Mouse (Mus musculus): ENCODE data around the gene Grm6. TPM values are rescaled to one million over a fixed set of nuclear protein-coding genes. Genes with fewer than 3 reads are reported as not detected.

Gene Grm6
- total and polyA plus RNA-seq, 3 experiments: 0.06 to 0.07 TPM; not detected in 1

DNA sequence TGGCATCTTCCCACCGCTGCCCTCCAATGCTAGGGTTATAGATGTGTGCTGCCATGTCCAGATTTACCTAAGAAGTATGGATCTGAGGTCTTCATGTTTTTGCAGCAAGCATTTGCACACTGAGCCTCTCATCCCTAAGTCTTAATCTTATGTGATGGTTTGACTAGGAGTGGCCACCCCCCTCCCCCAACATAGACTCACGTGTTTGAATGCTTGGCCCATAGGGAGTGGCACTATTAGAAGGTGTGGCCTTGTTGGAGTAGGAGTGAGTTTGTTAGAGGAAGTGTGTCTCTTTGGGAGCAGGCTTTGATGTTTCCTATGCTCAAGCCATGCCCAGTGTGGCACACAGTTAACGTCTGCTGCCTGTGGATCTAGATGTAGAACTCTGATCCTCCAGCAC, 28.2 kb downstream of the Grm6 start:
- H3K36me3 ChIP-seq (ENCODE audit: control insufficient read depth, insufficient read depth, low read length): no peaks in the 10 kb centered on the region
- H3K4me3 ChIP-seq: no peak overlapping the region
- H3K27me3 ChIP-seq (ENCODE audit: control insufficient read depth, insufficient read depth, low read length): no peaks in the 10 kb centered on the region
- no peak overlapping the region for H3K27ac ChIP-seq
- intact Hi-C loops (cut with DNase I): no loop called here
- no peak overlapping the region for H3K9ac ChIP-seq (ENCODE audit: low read depth, low read length)
- H3K79me2 ChIP-seq (replicated peaks; ENCODE audit: control insufficient read depth, insufficient read depth, low read length): no peaks in the 10 kb centered on the region
- 85% methylated on average over 3 of the region's 3 CpGs for WGBS
- DNase-seq: no peak
- no peak for TF ChIP-seq EP300 (IDR thresholded peaks at IDR 0.05; ENCODE audit: insufficient read depth, low read depth, low read length)
- no peak for TF ChIP-seq POLR2A (IDR thresholded peaks at IDR 0.05; ENCODE audit: insufficient read depth, low read depth, low read length)
- TF ChIP-seq CTCF (IDR thresholded peaks at IDR 0.05): no peak
- H3K4me1 ChIP-seq (ENCODE audit: control insufficient read depth, insufficient read depth, low read length): no peaks in the 10 kb centered on the region

DNA sequence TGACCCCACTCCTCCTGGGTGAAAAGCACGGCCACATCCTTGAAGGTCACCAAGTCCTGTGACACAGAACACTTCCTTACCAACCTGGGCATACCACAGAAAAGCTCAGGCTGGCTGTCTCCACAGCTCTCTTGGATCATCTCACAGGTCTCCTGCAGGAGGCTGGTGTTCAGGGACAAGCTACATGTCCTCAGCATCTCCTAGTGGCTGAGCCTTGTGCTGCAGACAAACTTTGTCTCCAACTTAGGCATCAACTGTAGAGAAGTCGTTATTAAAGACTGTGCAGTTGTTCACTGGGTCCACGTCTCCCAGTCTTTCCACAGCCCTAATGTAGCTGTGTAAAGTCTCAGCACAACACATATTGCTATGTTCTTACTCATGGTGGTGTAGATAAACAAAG, 33.3 kb downstream of the Grm6 start:
- no peaks in the 10 kb centered on the region for H3K79me2 ChIP-seq (replicated peaks; ENCODE audit: control insufficient read depth, insufficient read depth, low read length)

DNA sequence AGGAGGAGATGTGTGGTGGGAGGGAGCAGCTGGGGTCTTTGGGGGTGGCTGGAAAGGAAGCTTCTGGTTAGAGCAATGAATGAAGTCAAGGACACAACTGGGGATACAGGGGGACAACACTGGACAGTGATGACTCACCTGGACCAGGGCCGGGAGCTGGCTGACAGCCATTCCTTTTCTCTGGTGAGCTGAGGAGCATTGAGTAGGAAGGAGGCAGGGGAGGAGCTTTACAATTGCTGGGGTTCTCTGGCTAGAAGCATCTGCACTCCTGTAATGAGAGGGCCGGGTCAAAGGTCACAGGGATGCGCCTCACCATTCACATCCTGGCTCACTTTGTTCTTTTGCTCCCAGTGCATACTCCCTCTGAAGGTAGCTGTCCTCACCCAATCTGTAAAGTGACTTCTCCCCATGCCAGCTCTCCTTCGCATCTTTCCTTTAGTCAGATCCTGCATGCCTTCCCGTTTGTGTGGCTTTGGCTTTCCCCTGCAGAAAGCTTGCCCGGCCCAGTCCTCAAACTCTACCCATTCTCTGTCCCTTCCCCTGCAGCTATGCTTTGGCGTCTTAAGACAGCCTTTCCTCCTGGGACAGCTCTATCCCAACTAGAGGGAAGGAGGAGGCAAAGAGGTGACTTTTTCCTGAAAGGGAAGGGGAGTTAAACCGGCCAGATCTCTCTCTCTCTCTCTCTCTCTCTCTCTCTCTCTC, 35.9 kb downstream of the Grm6 start:
- WGBS: 58% methylated on average over 8 of the region's 8 CpGs
- no peak for DNase-seq
- TF ChIP-seq EP300 (IDR thresholded peaks at IDR 0.05; ENCODE audit: insufficient read depth, low read depth, low read length) (no peak), POLR2A (IDR thresholded peaks at IDR 0.05; ENCODE audit: insufficient read depth, low read depth, low read length) (no peak), CTCF (IDR thresholded peaks at IDR 0.05) (no peak)
- no peaks in the 10 kb centered on the region for H3K36me3 ChIP-seq (ENCODE audit: control insufficient read depth, insufficient read depth, low read length)
- H3K4me1 ChIP-seq (ENCODE audit: control insufficient read depth, insufficient read depth, low read length): no peaks in the 10 kb centered on the region
- H3K79me2 ChIP-seq (replicated peaks; ENCODE audit: control insufficient read depth, insufficient read depth, low read length): no peaks in the 10 kb centered on the region
- H3K27ac ChIP-seq: no peak overlapping the region
- H3K27me3 ChIP-seq (ENCODE audit: control insufficient read depth, insufficient read depth, low read length): no peaks in the 10 kb centered on the region
- intact Hi-C loops (cut with DNase I): loop anchor here (5.0 kb wide), 2 partner anchors 46 to 59 kb away; partner anchors contain the start of genes Zfp354b and Zfp354c
- no peak overlapping the region for H3K9ac ChIP-seq (ENCODE audit: low read depth, low read length)
- no peak overlapping the region; the same call in 1 of the 2 replicates for H3K4me3 ChIP-seq

More for the DNA sequence above, 33.3 kb downstream of the Grm6 start:
- Histone ChIP-seq H3K27ac (no peak overlapping the region), H3K9ac (ENCODE audit: low read depth, low read length) (no peak overlapping the region), H3K4me1 (ENCODE audit: control insufficient read depth, insufficient read depth, low read length) (no peaks in the 10 kb centered on the region), H3K4me3 (no peak overlapping the region), H3K27me3 (ENCODE audit: control insufficient read depth, insufficient read depth, low read length) (no peaks in the 10 kb centered on the region), H3K36me3 (ENCODE audit: control insufficient read depth, insufficient read depth, low read length) (no peaks in the 10 kb centered on the region)
- DNase-seq: no peak
- whole genome bisulfite sequencing: 68% methylated on average over 3 of the region's 3 CpGs
- no peak for TF ChIP-seq POLR2A (IDR thresholded peaks at IDR 0.05; ENCODE audit: insufficient read depth, low read depth, low read length)
- intact Hi-C loops (cut with DNase I): no loop called here

DNA sequence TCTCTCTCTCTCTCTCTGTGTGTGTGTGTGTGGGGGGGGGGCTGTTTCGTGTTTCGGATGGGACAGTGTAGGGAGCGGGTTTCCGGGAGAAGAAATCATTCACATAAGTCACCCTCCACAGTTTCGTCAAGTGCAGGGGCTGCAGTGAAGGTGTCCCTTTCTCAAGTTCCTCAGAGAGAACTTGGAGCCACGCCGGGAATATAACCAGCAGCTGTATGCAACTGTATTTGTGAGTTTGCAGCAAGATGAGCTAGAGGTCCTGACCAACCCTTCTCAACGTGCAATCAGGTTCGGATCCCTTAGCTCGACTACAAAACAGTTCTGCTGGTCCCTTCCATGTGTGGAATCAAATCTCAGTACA, 36.4 kb downstream of the Grm6 start:
- peak overlapping the region; percentile 17 for H3K27ac ChIP-seq
- H3K79me2 ChIP-seq (replicated peaks; ENCODE audit: control insufficient read depth, insufficient read depth, low read length): no peaks in the 10 kb centered on the region
- TF ChIP-seq EP300 (IDR thresholded peaks at IDR 0.05; ENCODE audit: insufficient read depth, low read depth, low read length) (no peak), POLR2A (IDR thresholded peaks at IDR 0.05; ENCODE audit: insufficient read depth, low read depth, low read length) (no peak), CTCF (IDR thresholded peaks at IDR 0.05) (no peak)
- DNase-seq: no peak
- H3K27me3 ChIP-seq (ENCODE audit: control insufficient read depth, insufficient read depth, low read length): no peaks in the 10 kb centered on the region
- intact Hi-C loops (cut with DNase I): loop anchor here (5.0 kb wide), 2 partner anchors 45 to 60 kb away; partner anchors contain the start of genes Zfp354b and Zfp354c
- WGBS: 22% methylated on average over 10 of the region's 10 CpGs
- H3K9ac ChIP-seq (ENCODE audit: low read depth, low read length): peak overlapping the region; percentile 9
- H3K4me3 ChIP-seq: peak overlapping the region; percentile 53
- no peaks in the 10 kb centered on the region for H3K4me1 ChIP-seq (ENCODE audit: control insufficient read depth, insufficient read depth, low read length)
- H3K36me3 ChIP-seq (ENCODE audit: control insufficient read depth, insufficient read depth, low read length): no peaks in the 10 kb centered on the region

DNA sequence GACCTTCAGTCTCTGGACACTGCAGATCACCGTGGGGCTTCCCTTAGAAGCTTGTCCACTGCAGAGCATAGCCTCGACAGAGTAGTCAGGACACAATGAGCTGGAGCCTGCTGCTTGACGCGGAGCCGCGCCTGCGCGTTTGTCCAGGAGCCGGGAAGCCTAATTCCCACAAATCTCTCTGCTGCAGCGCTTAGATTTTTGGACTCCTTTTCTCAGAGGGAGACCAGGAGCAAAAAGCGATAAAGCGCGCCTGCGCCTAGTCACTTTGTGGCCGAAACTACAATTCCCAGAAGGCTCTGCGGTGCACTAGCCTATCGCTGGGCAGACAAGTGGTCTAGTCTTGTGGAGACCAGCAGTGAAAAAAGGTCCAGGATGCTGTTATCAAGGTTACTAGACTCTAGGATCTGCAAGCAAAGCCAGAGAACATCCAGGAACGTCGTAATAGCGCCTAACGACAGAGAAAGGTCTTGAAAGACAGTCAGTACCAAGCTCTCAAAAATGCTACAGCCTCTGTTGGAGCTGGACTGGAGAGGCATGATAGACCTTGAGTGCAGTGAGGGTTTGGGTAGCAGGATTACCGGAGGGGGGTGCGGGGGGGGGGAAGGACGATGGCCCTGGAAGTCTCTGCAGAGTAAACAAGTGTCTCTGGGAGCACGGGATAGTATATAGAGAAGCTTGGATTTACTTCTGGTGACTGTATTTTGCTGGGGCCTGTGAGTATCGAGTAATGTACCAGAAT, 37.1 kb downstream of the Grm6 start, which contains the start of gene Zfp454:
Gene Zfp454, minus strand, starts transcription at position 262 of the 739 bp plus-strand sequence.
- H3K4me3 ChIP-seq: peak within 1 kb of the TSS; percentile 53
- peak within 1 kb of the TSS; percentile 17 for H3K27ac ChIP-seq
- H3K79me2 ChIP-seq (replicated peaks; ENCODE audit: control insufficient read depth, insufficient read depth, low read length): no peaks in the 10 kb centered on the region
- no peaks in the 10 kb centered on the region for H3K27me3 ChIP-seq (ENCODE audit: control insufficient read depth, insufficient read depth, low read length)
- H3K4me1 ChIP-seq (ENCODE audit: control insufficient read depth, insufficient read depth, low read length): no peaks in the 10 kb centered on the region
- peak; percentile 86 to 89 for DNase-seq
- H3K36me3 ChIP-seq (ENCODE audit: control insufficient read depth, insufficient read depth, low read length): no peaks in the 10 kb centered on the region
- TF ChIP-seq POLR2A (IDR thresholded peaks at IDR 0.05; ENCODE audit: insufficient read depth, low read depth, low read length) (0 out of 2 replicates have a peak, but pooled peaks have one; percentile 39), CTCF (IDR thresholded peaks at IDR 0.05) (no peak)
- H3K9ac ChIP-seq (ENCODE audit: low read depth, low read length): peak within 1 kb of the TSS; percentile 9
- intact Hi-C loops (cut with DNase I): loop anchor here (5.0 kb wide), 2 partner anchors 45 to 60 kb away; partner anchors contain the start of genes Zfp354b and Zfp354c
- WGBS: 8% methylated on average over 26 of the region's 26 CpGs

DNA sequence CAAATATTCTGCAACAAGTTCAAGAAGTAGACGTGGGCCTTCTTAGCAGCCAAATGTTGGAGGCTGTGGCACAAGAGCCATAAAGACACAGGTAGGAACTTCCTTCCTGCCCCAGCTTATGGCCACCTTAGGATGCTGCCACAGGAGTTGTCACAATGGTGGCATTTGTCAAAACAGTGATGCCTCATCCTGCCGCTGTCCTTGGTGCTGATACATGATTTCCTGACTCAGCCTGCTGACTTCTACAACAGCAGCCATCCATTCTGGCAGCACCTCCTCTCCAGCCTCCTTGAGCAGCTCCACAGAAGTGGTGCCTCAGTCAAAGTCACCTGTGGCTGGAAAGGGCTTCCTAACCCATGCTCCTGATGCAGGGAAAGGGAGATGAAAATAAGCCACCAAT, 42.0 kb downstream of the Grm6 start:
- Histone ChIP-seq H3K27me3 (ENCODE audit: control insufficient read depth, insufficient read depth, low read length) (no peaks in the 10 kb centered on the region), H3K27ac (no peak overlapping the region), H3K4me1 (ENCODE audit: control insufficient read depth, insufficient read depth, low read length) (no peaks in the 10 kb centered on the region), H3K36me3 (ENCODE audit: control insufficient read depth, insufficient read depth, low read length) (no peaks in the 10 kb centered on the region), H3K79me2 (replicated peaks; ENCODE audit: control insufficient read depth, insufficient read depth, low read length) (no peaks in the 10 kb centered on the region), H3K4me3 (no peak overlapping the region), H3K9ac (ENCODE audit: low read depth, low read length) (no peak overlapping the region)
- 45% methylated on average over 2 of the region's 2 CpGs for WGBS
- no peak for DNase-seq
- intact Hi-C loops (cut with DNase I): no loop called here
- TF ChIP-seq POLR2A (IDR thresholded peaks at IDR 0.05; ENCODE audit: insufficient read depth, low read depth, low read length) (no peak), CTCF (IDR thresholded peaks at IDR 0.05) (no peak), EP300 (IDR thresholded peaks at IDR 0.05; ENCODE audit: insufficient read depth, low read depth, low read length) (no peak)
